Mouse (Mus musculus) myocyte (in vitro differentiated cells): ENCODE data around the gene Rtel1. TPM values are rescaled to one million over a fixed set of nuclear protein-coding genes. Genes with fewer than 3 reads are reported as not detected.
A peak's percentile ranks its signal among the peaks of the same experiment; 100 is the strongest.

Experiments
- H3K27me3 ChIP-seq: one replicate; pipeline ENCODE4 v1.6.1; 2011; ENCODE audit not compliant: control insufficient read depth, insufficient read depth, insufficient read length
- H3K36me3 ChIP-seq: one replicate; pipeline ENCODE4 v1.6.1; 2011; ENCODE audit not compliant: control insufficient read depth, insufficient read depth
- H3K4me2 ChIP-seq: one replicate; pipeline ENCODE4 v1.6.1; 2011; ENCODE audit warnings: low read depth, control low read depth
- H3K4me3 ChIP-seq: one replicate; pipeline ENCODE4 v1.5.1; 2011; ENCODE audit warnings: mild to moderate bottlenecking, control low read depth, moderate library complexity
- H3K79me2 ChIP-seq: one replicate; pipeline ENCODE4 v1.6.1; 2011; ENCODE audit not compliant: control insufficient read depth, insufficient read depth
- H3ac ChIP-seq: one replicate; pipeline ENCODE4 v1.6.1; 2011; ENCODE audit not compliant: control insufficient read depth, insufficient read length
- CEBPB ChIP-seq: IDR thresholded peaks from 2 replicates; pipeline ENCODE4 v1.6.1; 2011; ENCODE audit warnings: mild to moderate bottlenecking, moderate library complexity; ENCODE audit not compliant: poor library complexity, insufficient read depth, severe bottlenecking
- E2F4 ChIP-seq: IDR thresholded peaks from one replicate; pipeline ENCODE4 v1.6.1; 2011; ENCODE audit warnings: mild to moderate bottlenecking, control low read depth, moderate library complexity; ENCODE audit not compliant: insufficient read depth
- MAX ChIP-seq: IDR thresholded peaks from one replicate; pipeline ENCODE4 v1.6.1; 2011; ENCODE audit warnings: low read depth, mild to moderate bottlenecking, control low read depth
- MYOD1 ChIP-seq, 3 experiments: IDR thresholded peaks; one replicate each; pipeline ENCODE4 v1.6.1; 2011; ENCODE audit warnings: control low read depth in 2 of 3, low read depth in 2 of 3, mild to moderate bottlenecking in 2 of 3, moderate library complexity in 1 of 3; ENCODE audit not compliant: insufficient read length in 2 of 3, control insufficient read depth in 1 of 3
- MYOG ChIP-seq, 3 experiments: IDR thresholded peaks; one replicate each; pipeline ENCODE4 v1.6.1; 2011; ENCODE audit warnings: control low read depth in 2 of 3, low read depth in 2 of 3, mild to moderate bottlenecking in 2 of 3; ENCODE audit not compliant: insufficient read length in 2 of 3, control insufficient read depth in 1 of 3, insufficient read depth in 1 of 3
- POLR2A ChIP-seq: IDR thresholded peaks from one replicate; pipeline ENCODE4 v1.6.1; 2011; ENCODE audit warnings: low read depth, mild to moderate bottlenecking, control low read depth, moderate library complexity; ENCODE audit not compliant: insufficient read length
- POLR2AphosphoS2 ChIP-seq: IDR thresholded peaks from one replicate; pipeline ENCODE4 v1.6.1; 2011; ENCODE audit warnings: low read depth, control low read depth; ENCODE audit not compliant: insufficient read length
- REST ChIP-seq: IDR thresholded peaks from one replicate; pipeline ENCODE4 v1.6.1; 2011; ENCODE audit warnings: mild to moderate bottlenecking, control low read depth, moderate library complexity; ENCODE audit not compliant: insufficient read depth, insufficient read length
- SRF ChIP-seq: IDR thresholded peaks from one replicate; pipeline ENCODE4 v1.6.1; 2011; ENCODE audit warnings: low read depth; ENCODE audit not compliant: control insufficient read depth, insufficient read length
- TCF12 ChIP-seq: IDR thresholded peaks from one replicate; pipeline ENCODE4 v1.6.1; 2011; ENCODE audit warnings: mild to moderate bottlenecking, control low read depth; ENCODE audit not compliant: poor library complexity, insufficient read depth, severe bottlenecking
- TCF3 ChIP-seq: IDR thresholded peaks from one replicate; pipeline ENCODE4 v1.6.1; 2011; ENCODE audit warnings: low read depth, control low read depth; ENCODE audit not compliant: insufficient read length
- USF1 ChIP-seq: IDR thresholded peaks from one replicate; pipeline ENCODE4 v1.6.1; 2011; ENCODE audit warnings: low read depth, mild to moderate bottlenecking, control low read depth, moderate library complexity
- polyA plus RNA-seq: library from polyadenylated mRNA; unstranded; fragments of >200 nt; fragmentation: generic; extraction: Trizol; gene quantifications from one replicate; pipeline ENCODE4 v1.2.1, GENCODE M21; 2012; ENCODE audit warnings: missing spikeins

The Rtel1 gene
- polyA plus RNA-seq, 1 experiment: 23.6 TPM

- peaks cover 26% of the 10 kb centered on the region for H3K79me2 ChIP-seq
- H3ac ChIP-seq: no peak overlapping the region
- no peaks in the 10 kb centered on the region for H3K27me3 ChIP-seq
- TF ChIP-seq MAX: no peak
- no peak for TF ChIP-seq USF1
- TF ChIP-seq E2F4: no peak
- no peak for TF ChIP-seq REST
- TF ChIP-seq TCF3: no peak
- TF ChIP-seq POLR2AphosphoS2: no peak
- TF ChIP-seq MYOG (IDR thresholded peaks at IDR 0.05; ENCODE audit: control insufficient read depth in 1 of 3, insufficient read depth in 1 of 3, insufficient read length in 2 of 3, low read depth in 2 of 3): no peak
- no peak for TF ChIP-seq TCF12
- TF ChIP-seq POLR2A: no peak
- no peak for TF ChIP-seq MYOD1 (IDR thresholded peaks at IDR 0.05; ENCODE audit: control insufficient read depth in 1 of 3, insufficient read length in 2 of 3, low read depth in 2 of 3)
- TF ChIP-seq CEBPB: no peak
- TF ChIP-seq SRF: no peak
- H3K4me2 ChIP-seq: no peak overlapping the region
- H3K4me3 ChIP-seq: no peak overlapping the region
- H3K36me3 ChIP-seq: peaks cover 28% of the 10 kb centered on the region
Measured at GRCm38 (mm10) chr2:181276766-181277165, 42.8 kb upstream of the Rtel1 start.

GRCm38 (mm10) chr2:181277866-181278265 lies 41.7 kb upstream of the Rtel1 start:
- H3K27me3 ChIP-seq: no peaks in the 10 kb centered on the region
- H3K4me3 ChIP-seq: no peak overlapping the region
- no peak overlapping the region for H3ac ChIP-seq
- TF ChIP-seq SRF: no peak
- TF ChIP-seq TCF12: no peak
- no peak for TF ChIP-seq POLR2AphosphoS2
- no peak for TF ChIP-seq USF1
- TF ChIP-seq MYOG (IDR thresholded peaks at IDR 0.05; ENCODE audit: control insufficient read depth in 1 of 3, insufficient read depth in 1 of 3, insufficient read length in 2 of 3, low read depth in 2 of 3): no peak
- TF ChIP-seq MYOD1 (IDR thresholded peaks at IDR 0.05; ENCODE audit: control insufficient read depth in 1 of 3, insufficient read length in 2 of 3, low read depth in 2 of 3): no peak
- no peak for TF ChIP-seq E2F4
- TF ChIP-seq REST: no peak
- TF ChIP-seq CEBPB: no peak
- TF ChIP-seq MAX: no peak
- no peak for TF ChIP-seq TCF3
- no peak for TF ChIP-seq POLR2A
- peaks cover 37% of the 10 kb centered on the region for H3K79me2 ChIP-seq
- H3K36me3 ChIP-seq: peaks cover 25% of the 10 kb centered on the region
- no peak overlapping the region for H3K4me2 ChIP-seq

- TF ChIP-seq CEBPB: no peak
- TF ChIP-seq MYOD1 (IDR thresholded peaks at IDR 0.05; ENCODE audit: control insufficient read depth in 1 of 3, insufficient read length in 2 of 3, low read depth in 2 of 3): no peak
- no peak for TF ChIP-seq POLR2AphosphoS2
- TF ChIP-seq USF1: no peak
- no peak for TF ChIP-seq TCF12
- TF ChIP-seq MAX: no peak
- TF ChIP-seq TCF3: no peak
- TF ChIP-seq REST: no peak
- TF ChIP-seq POLR2A: no peak
Measured at GRCm38 (mm10) chr2:181279968-181280367, 39.6 kb upstream of the Rtel1 start.

GRCm38 (mm10) chr2:181286629-181287337 lies 32.8 kb upstream of the Rtel1 start:
- no peaks in the 10 kb centered on the region for H3K36me3 ChIP-seq
- peak overlapping the region; percentile 43 for H3K4me3 ChIP-seq
- no peak for TF ChIP-seq E2F4
- no peak for TF ChIP-seq SRF
- TF ChIP-seq POLR2A: no peak
- TF ChIP-seq CEBPB: no peak
- TF ChIP-seq REST: no peak
- peaks cover 57% of the 10 kb centered on the region for H3K79me2 ChIP-seq
- peak overlapping the region; percentile 82 for H3K4me2 ChIP-seq
- H3K27me3 ChIP-seq: no peaks in the 10 kb centered on the region
- H3ac ChIP-seq: peak overlapping the region; percentile 44

More at GRCm38 (mm10) chr2:181279968-181280367, 39.6 kb upstream of the Rtel1 start:
- no peaks in the 10 kb centered on the region for H3K27me3 ChIP-seq
- H3K4me3 ChIP-seq: no peak overlapping the region
- H3K4me2 ChIP-seq: no peak overlapping the region
- no peak overlapping the region for H3ac ChIP-seq
- peaks cover 10% of the 10 kb centered on the region for H3K36me3 ChIP-seq
- H3K79me2 ChIP-seq: peaks cover 47% of the 10 kb centered on the region

GRCm38 (mm10) chr2:181287338-181287957 lies 32.1 kb upstream of the Rtel1 start:
- Histone ChIP-seq H3K4me3 (peak overlapping the region; percentile 43), H3K79me2 (peaks cover 51% of the 10 kb centered on the region), H3K27me3 (no peaks in the 10 kb centered on the region), H3K4me2 (peak overlapping the region; percentile 82), H3K36me3 (no peaks in the 10 kb centered on the region), H3ac (peak overlapping the region; percentile 44)
- TF ChIP-seq POLR2A (peak; percentile 83), MAX (no peak), E2F4 (no peak), SRF (no peak), TCF12 (no peak), POLR2AphosphoS2 (peak; percentile 78), MYOD1 (IDR thresholded peaks at IDR 0.05; ENCODE audit: control insufficient read depth in 1 of 3, insufficient read length in 2 of 3, low read depth in 2 of 3) (no peak), USF1 (no peak), CEBPB (no peak)
